Comparison of ENCODE assay signal across 9 mouse cellular contexts in the genomic region with DNA sequence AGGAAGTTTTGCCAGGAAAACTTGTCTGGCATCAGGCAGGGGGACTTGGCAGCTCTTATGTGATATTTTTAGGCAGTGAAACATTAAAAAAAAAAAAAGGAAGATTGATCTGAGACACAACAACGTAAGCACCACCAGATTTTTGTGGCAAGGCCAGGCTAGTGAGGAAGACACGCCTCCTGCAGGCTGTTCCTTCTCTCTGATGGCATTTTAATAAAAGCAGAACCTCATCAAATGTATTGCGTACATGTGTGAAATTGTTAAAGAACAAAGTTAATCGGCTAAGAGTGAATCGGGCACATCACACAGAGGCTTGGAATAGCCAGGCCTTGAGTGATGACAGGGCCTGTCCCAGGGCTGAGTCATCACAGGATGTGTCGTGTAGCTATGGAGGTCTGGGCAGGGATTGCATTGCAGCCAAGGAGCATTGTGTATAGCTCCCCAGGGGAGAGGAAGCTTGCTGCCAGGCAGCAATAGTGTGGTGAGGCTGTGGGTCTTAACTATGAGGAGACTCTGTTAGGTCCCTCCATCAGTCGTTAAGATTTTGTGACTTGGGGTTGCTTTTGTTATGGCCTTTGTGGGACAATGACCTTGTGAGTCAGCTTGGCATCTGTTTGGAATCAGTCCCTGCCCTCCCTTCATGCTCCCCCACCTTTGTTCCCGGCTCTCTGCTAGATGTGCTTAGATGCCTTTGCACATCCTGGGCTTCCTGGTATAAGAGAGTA. TPM values are rescaled to one million over a fixed set of nuclear protein-coding genes. Genes with fewer than 3 reads are reported as not detected.
A peak's percentile ranks its signal among the peaks of the same experiment; 100 is the strongest.
DNase-seq lines count a peak whose midpoint lies in the region; ATAC-seq lines count a peak whose summit lies in the region.
"Had no signal": no experiment of that assay in that cellular context is flagged by ENCODE, and none has a peak within 500 bp of the region (broad histone marks: within the 10 kb centered on the region; RNA-seq: fewer than 3 reads in every experiment).

No protein-coding gene starts in this region.

- no peak overlapping the region for H3K4me3 ChIP-seq in forebrain, embryonic 10.5 days
- H3K4me3 ChIP-seq in forebrain, embryonic 12.5 days (replicated peaks): no peak overlapping the region
- no peak overlapping the region for H3K4me3 ChIP-seq in heart, embryonic 11.5 days (ENCODE audit: low read depth, low read length)
- H3K4me3 ChIP-seq in macrophage (ENCODE audit: inconsistent target): no peak overlapping the region
- H3K4me3 ChIP-seq: neural tube, embryonic 12.5 days had no signal

- no peak overlapping the region for H3K4me2 ChIP-seq in forebrain, embryonic 12.5 days
- H3K4me2 ChIP-seq in heart, embryonic 11.5 days: peak overlapping the region; percentile 17; the same call in 1 of the 2 replicates
- H3K4me2 ChIP-seq: neural tube, embryonic 12.5 days had no signal

- H3K4me1 ChIP-seq in forebrain, embryonic 10.5 days: peaks cover 6% of the 10 kb centered on the region
- peaks cover 3% of the 10 kb centered on the region; the same call in 1 of the 2 replicates for H3K4me1 ChIP-seq in forebrain, embryonic 12.5 days
- peaks cover 6% of the 10 kb centered on the region for H3K4me1 ChIP-seq in heart, embryonic 11.5 days (ENCODE audit: control insufficient read depth, insufficient read depth, low read length)
- H3K4me1 ChIP-seq: neural tube, embryonic 12.5 days had no signal

- peak overlapping the region; percentile 31; the same call in 1 of the 2 replicates for H3K27ac ChIP-seq in forebrain, embryonic 10.5 days
- H3K27ac ChIP-seq in forebrain, embryonic 12.5 days: no peak overlapping the region
- peak overlapping the region; percentile 57 for H3K27ac ChIP-seq in heart, embryonic 11.5 days (ENCODE audit: low read depth, low read length)
- H3K27ac ChIP-seq in macrophage: peak overlapping the region; percentile 37
- H3K27ac ChIP-seq: neural tube, embryonic 12.5 days had no signal

- H3K9me3 ChIP-seq in forebrain, embryonic 10.5 days: no peaks in the 10 kb centered on the region
- H3K9me3 ChIP-seq in forebrain, embryonic 12.5 days: no peaks in the 10 kb centered on the region
- H3K9me3 ChIP-seq in heart, embryonic 11.5 days (replicated peaks; ENCODE audit: control insufficient read depth, low read length): no peaks in the 10 kb centered on the region
- H3K9me3 ChIP-seq: neural tube, embryonic 12.5 days had no signal

- ATAC-seq in forebrain, embryonic 12.5 days (ENCODE audit: low FRiP score): no peak
- ATAC-seq in heart, embryonic 11.5 days (replicated peaks; ENCODE audit: insufficient number of reproducible peaks, low FRiP score, low TSS enrichment): peak; percentile 81
- ATAC-seq in inflammation-experienced regulatory T-cells, adult 6 months: no peak

- H3K79me2 ChIP-seq in macrophage (ENCODE audit: inconsistent target): no peaks in the 10 kb centered on the region

- H3K36me3 ChIP-seq in forebrain, embryonic 10.5 days (replicated peaks): no peaks in the 10 kb centered on the region
- H3K36me3 ChIP-seq in forebrain, embryonic 12.5 days (replicated peaks): no peaks in the 10 kb centered on the region
- 0 out of 2 replicates have a peak, but pooled peaks cover 2% of the 10 kb centered on the region for H3K36me3 ChIP-seq in heart, embryonic 11.5 days (ENCODE audit: control insufficient read depth, insufficient read depth, low read length)
- H3K36me3 ChIP-seq in macrophage (ENCODE audit: inconsistent target): no peaks in the 10 kb centered on the region
- H3K36me3 ChIP-seq: neural tube, embryonic 12.5 days had no signal

- H3K27me3 ChIP-seq in forebrain, embryonic 10.5 days (ENCODE audit: poor library complexity, severe bottlenecking): no peaks in the 10 kb centered on the region
- no peaks in the 10 kb centered on the region for H3K27me3 ChIP-seq in forebrain, embryonic 12.5 days
- H3K27me3 ChIP-seq in heart, embryonic 11.5 days (ENCODE audit: control insufficient read depth, insufficient read depth, low read length): no peaks in the 10 kb centered on the region
- H3K27me3 ChIP-seq: neural tube, embryonic 12.5 days had no signal

- DNase-seq in forebrain, embryonic 10.5 days (ENCODE audit: extremely low spot score, low spot score): no peak
- peak; percentile 61 for DNase-seq in R1 (ENCODE audit: low read depth, low spot score)
- peak; percentile 58 to 62 for DNase-seq in cerebellum, postnatal 25 days
- peak; percentile 59 for DNase-seq in kidney, postnatal 14 days

- no peak overlapping the region for H3K9ac ChIP-seq in forebrain, embryonic 12.5 days
- no peak overlapping the region for H3K9ac ChIP-seq in heart, embryonic 11.5 days (ENCODE audit: low read depth, low read length)
- H3K9ac ChIP-seq: neural tube, embryonic 12.5 days had no signal

- 64% methylated on average over 8 of the region's 8 CpGs for WGBS in forebrain, embryonic 10.5 days
- WGBS in forebrain, embryonic 12.5 days: 51% methylated on average over 8 of the region's 8 CpGs
- 22% methylated on average over 8 of the region's 8 CpGs for WGBS in heart, embryonic 11.5 days (ENCODE audit: insufficient replicate concordance)
- WGBS in macrophage (ENCODE audit: missing documents): 10% methylated on average over 7 of the region's 8 CpGs

RNA-seq across cellular contexts. Expression of gene Lrrk2, which starts 30.2 kb away (rescaled TPM):
- 1.7 and 2.3 TPM in 2 replicates for polyA plus RNA-seq in forebrain, embryonic 10.5 days (2016; fragmentation: Nextera tagmentation; extraction: Ambion mirVana)
- 3.3 and 3.6 TPM in 2 replicates for polyA plus RNA-seq in forebrain, embryonic 12.5 days (2016; fragmentation: Nextera tagmentation; extraction: Ambion mirVana)
- 5.6 and 6.1 TPM in 2 replicates for polyA plus RNA-seq in heart, embryonic 11.5 days (2014; fragmentation: Nextera tagmentation; extraction: Ambion mirVana)
- total RNA-seq in macrophage (2018; cell fraction: chromatin; rRNA removed): 10 to 100 TPM in 25 of 26 experiments, 1 to 10 TPM in 1; 9.2 to 43.1 (median 14.7) TPM
- total RNA-seq in macrophage (2018; cell fraction: cytosol; rRNA removed): 1 to 10 TPM; 3.1 to 7.5 (median 4.2) TPM
- total RNA-seq in macrophage (2018; cell fraction: nucleus; rRNA removed): 10 to 100 TPM in 19 of 26 experiments, 1 to 10 TPM in 7; 8.4 to 20.2 (median 11.4) TPM
- 1.5 to 5.0 TPM (median 3.4 TPM) in 3 replicates for polyA plus RNA-seq in macrophage (2018)
- polyA plus RNA-seq in inflammation-experienced regulatory T-cells, adult 6 months (2017; shearing (Covaris generic)): under 1 TPM; 0.12 to 0.62 (median 0.15) TPM
